Mouse (Mus musculus) MEL (cell line): Measurements from ENCODE around the gene Pafah1b1. TPM values are rescaled to one million over a fixed set of nuclear protein-coding genes. Genes with fewer than 3 reads are reported as not detected.

Source experiments
- DNase-seq: peaks from one replicate; pipeline ENCODE4 v3.0.0; 2011; ENCODE audit warnings: low read depth, low spot score
- H3K27ac ChIP-seq: 2 replicates; pipeline ENCODE4 v1.5.1; 2012; ENCODE audit warnings: low read depth, mild to moderate bottlenecking, control low read depth, low read length, moderate library complexity; ENCODE audit not compliant: control insufficient read depth
- H3K27me3 ChIP-seq, 2 experiments: fragments of 150-350 bp in 1 of 2; sonication (generic) in 1 of 2; 2 replicates each; pipeline ENCODE4 v1.6.1; 2012; ENCODE audit warnings: low read length in 2 of 2, mild to moderate bottlenecking in 2 of 2, improper control_type of control experiment in 1 of 2, moderate library complexity in 1 of 2; ENCODE audit not compliant: insufficient read depth in 2 of 2, control insufficient read depth in 1 of 2
- H3K36me3 ChIP-seq, 2 experiments: 2 replicates each; pipeline ENCODE4 v1.6.1; 2012 to 2014; ENCODE audit warnings: low read length in 2 of 2, improper control_type of control experiment in 1 of 2, inconsistent platforms in 1 of 2, mild to moderate bottlenecking in 1 of 2; ENCODE audit not compliant: insufficient read depth in 2 of 2, control insufficient read depth in 1 of 2
- H3K4me1 ChIP-seq, 2 experiments: fragments of 150-350 bp in 1 of 2; sonication (generic) in 1 of 2; 2 replicates each; pipeline ENCODE4 v1.6.1; 2012; ENCODE audit warnings: low read length in 2 of 2, improper control_type of control experiment in 1 of 2, mild to moderate bottlenecking in 1 of 2; ENCODE audit not compliant: insufficient read depth in 2 of 2, control insufficient read depth in 1 of 2
- H3K4me3 ChIP-seq, 2 experiments: fragments of 150-350 bp in 1 of 2; sonication (generic) in 1 of 2; 2 replicates each; pipeline ENCODE4 v1.5.1; 2012; ENCODE audit warnings: low read depth in 2 of 2, low read length in 2 of 2, mild to moderate bottlenecking in 2 of 2, moderate library complexity in 2 of 2, control low read depth in 1 of 2, improper control_type of control experiment in 1 of 2; ENCODE audit not compliant: control insufficient read depth in 1 of 2, insufficient read depth in 1 of 2
- H3K79me2 ChIP-seq: 2 replicates; pipeline ENCODE4 v1.6.1; 2012; ENCODE audit warnings: mild to moderate bottlenecking, low read length, moderate library complexity; ENCODE audit not compliant: control insufficient read depth, poor library complexity, insufficient read depth
- H3K9ac ChIP-seq: 2 replicates; pipeline ENCODE4 v1.6.1; 2012; ENCODE audit warnings: low read depth, mild to moderate bottlenecking, control low read depth, low read length, moderate library complexity; ENCODE audit not compliant: control insufficient read depth, poor library complexity, severe bottlenecking
- H3K9me3 ChIP-seq: fragments of 150-350 bp; sonication (generic); replicated peaks from 2 replicates; pipeline ENCODE4 v1.6.1; 2012; ENCODE audit warnings: mild to moderate bottlenecking, low read length, improper control_type of control experiment, moderate library complexity; ENCODE audit not compliant: insufficient read depth
- BHLHE40 ChIP-seq: IDR thresholded peaks from 2 replicates; pipeline ENCODE4 v1.6.1; 2012; ENCODE audit warnings: low read depth, mild to moderate bottlenecking, inconsistent platforms, low read length, improper control_type of control experiment, borderline replicate concordance
- CHD1 ChIP-seq: IDR thresholded peaks from 2 replicates; pipeline ENCODE4 v1.6.1; 2012; ENCODE audit warnings: low read depth, mild to moderate bottlenecking, inconsistent platforms, low read length, improper control_type of control experiment
- CHD2 ChIP-seq: IDR thresholded peaks from 2 replicates; pipeline ENCODE4 v1.6.1; 2011; ENCODE audit warnings: low read length, improper control_type of control experiment
- CTCF ChIP-seq, 3 experiments: IDR thresholded peaks in 2 of 3; conservative IDR thresholded peaks in 1 of 3; 2 replicates each; pipeline ENCODE4 v1.5.1; 2011 to 2012; ENCODE audit warnings: low read length in 3 of 3, low read depth in 2 of 3, mild to moderate bottlenecking in 2 of 3, improper control_type of control experiment in 1 of 3, inconsistent platforms in 1 of 3, mixed read lengths in 1 of 3, moderate library complexity in 1 of 3; ENCODE audit not compliant: control insufficient read depth in 1 of 3, insufficient read depth in 1 of 3, poor library complexity in 1 of 3, severe bottlenecking in 1 of 3
- ELF1 ChIP-seq: IDR thresholded peaks from 2 replicates; pipeline ENCODE4 v1.6.1; 2014; ENCODE audit warnings: low read depth, mild to moderate bottlenecking, inconsistent platforms, low read length, improper control_type of control experiment, moderate library complexity
- EP300 ChIP-seq, 2 experiments: IDR thresholded peaks; 2 replicates each; pipeline ENCODE4 v1.6.1; 2011; ENCODE audit warnings: improper control_type of control experiment in 2 of 2, low read length in 2 of 2, low read depth in 1 of 2, mild to moderate bottlenecking in 1 of 2
- ETS1 ChIP-seq: IDR thresholded peaks from 2 replicates; pipeline ENCODE4 v1.6.1; 2012; ENCODE audit warnings: low read depth, mild to moderate bottlenecking, inconsistent platforms, low read length, improper control_type of control experiment, moderate library complexity
- GABPA ChIP-seq: IDR thresholded peaks from 2 replicates; pipeline ENCODE4 v1.6.1; 2012; ENCODE audit warnings: low read depth, mild to moderate bottlenecking, inconsistent platforms, low read length, improper control_type of control experiment, moderate library complexity
- GATA1 ChIP-seq: IDR thresholded peaks from 2 replicates; pipeline ENCODE4 v1.6.1; 2011; ENCODE audit warnings: low read depth, low read length, improper control_type of control experiment
- KAT2A ChIP-seq: conservative IDR thresholded peaks from 2 replicates; pipeline ENCODE4 v1.6.1; 2012; ENCODE audit warnings: low read depth, low read length, improper control_type of control experiment, inconsistent platforms
- MAFK ChIP-seq: IDR thresholded peaks from 2 replicates; pipeline ENCODE4 v1.6.1; 2011; ENCODE audit warnings: low read depth, mild to moderate bottlenecking, low read length, improper control_type of control experiment, borderline replicate concordance
- MAX ChIP-seq: IDR thresholded peaks from 2 replicates; pipeline ENCODE4 v1.6.1; 2011; ENCODE audit warnings: low read length, improper control_type of control experiment
- MAZ ChIP-seq: IDR thresholded peaks from 2 replicates; pipeline ENCODE4 v1.6.1; 2012; ENCODE audit warnings: low read depth, mild to moderate bottlenecking, inconsistent platforms, low read length, improper control_type of control experiment
- MEF2A ChIP-seq: IDR thresholded peaks from 2 replicates; pipeline ENCODE4 v1.6.1; 2014; ENCODE audit warnings: low read depth, mild to moderate bottlenecking, inconsistent platforms, low read length, improper control_type of control experiment; ENCODE audit not compliant: poor library complexity, insufficient replicate concordance, severe bottlenecking; ENCODE audit errors: extremely low read depth
- MXI1 ChIP-seq: IDR thresholded peaks from 2 replicates; pipeline ENCODE4 v1.6.1; 2011; ENCODE audit warnings: mild to moderate bottlenecking, low read depth, low read length, improper control_type of control experiment
- MYB ChIP-seq: IDR thresholded peaks from 2 replicates; pipeline ENCODE4 v1.6.1; 2011; ENCODE audit warnings: mild to moderate bottlenecking, low read depth, low read length, improper control_type of control experiment
- MYC ChIP-seq: IDR thresholded peaks from 2 replicates; pipeline ENCODE4 v1.6.1; 2011; ENCODE audit warnings: low read depth, mild to moderate bottlenecking, low read length, improper control_type of control experiment, moderate library complexity
- NRF1 ChIP-seq: IDR thresholded peaks from 2 replicates; pipeline ENCODE4 v1.6.1; 2014; ENCODE audit warnings: low read depth, mild to moderate bottlenecking, inconsistent platforms, low read length, improper control_type of control experiment, moderate library complexity; ENCODE audit not compliant: poor library complexity, insufficient read depth, severe bottlenecking
- POLR2AphosphoS5 ChIP-seq: IDR thresholded peaks from 2 replicates; pipeline ENCODE4 v1.6.1; 2012; ENCODE audit warnings: low read depth, borderline replicate concordance, mild to moderate bottlenecking, inconsistent platforms, low read length, moderate library complexity, mixed read lengths
- SMC3 ChIP-seq: IDR thresholded peaks from 2 replicates; pipeline ENCODE4 v1.6.1; 2011; ENCODE audit warnings: low read depth, low read length, improper control_type of control experiment
- TAL1 ChIP-seq: IDR thresholded peaks from 2 replicates; pipeline ENCODE4 v1.6.1; 2012; ENCODE audit warnings: mild to moderate bottlenecking, inconsistent platforms, low read length, moderate library complexity, mixed read lengths
- TBP ChIP-seq: IDR thresholded peaks from 2 replicates; pipeline ENCODE4 v1.8.0; 2011; ENCODE audit warnings: low read depth, low read length, improper control_type of control experiment
- UBTF ChIP-seq: IDR thresholded peaks from 2 replicates; pipeline ENCODE4 v1.6.1; 2012; ENCODE audit warnings: low read depth, mild to moderate bottlenecking, inconsistent platforms, low read length, improper control_type of control experiment, moderate library complexity, borderline replicate concordance; ENCODE audit not compliant: insufficient read depth
- USF1 ChIP-seq: IDR thresholded peaks from 2 replicates; pipeline ENCODE4 v1.6.1; 2014; ENCODE audit warnings: low read depth, mild to moderate bottlenecking, inconsistent platforms, low read length, improper control_type of control experiment, moderate library complexity
- USF2 ChIP-seq, 2 experiments: IDR thresholded peaks; 2 replicates each; pipeline ENCODE4 v1.6.1; 2011 to 2012; ENCODE audit warnings: improper control_type of control experiment in 2 of 2, low read length in 2 of 2, borderline replicate concordance in 1 of 2, inconsistent platforms in 1 of 2, low read depth in 1 of 2, mild to moderate bottlenecking in 1 of 2; ENCODE audit not compliant: insufficient read depth in 1 of 2
- ZC3H11A ChIP-seq: IDR thresholded peaks from 2 replicates; pipeline ENCODE4 v1.6.1; 2012; ENCODE audit warnings: low read depth, mild to moderate bottlenecking, inconsistent platforms, low read length, improper control_type of control experiment
- ZKSCAN1 ChIP-seq: IDR thresholded peaks from 2 replicates; pipeline ENCODE4 v1.6.1; 2012; ENCODE audit warnings: low read depth, mild to moderate bottlenecking, inconsistent platforms, low read length, improper control_type of control experiment, moderate library complexity
- ZMIZ1 ChIP-seq: IDR thresholded peaks from 2 replicates; pipeline ENCODE4 v1.6.1; 2012; ENCODE audit warnings: low read depth, mild to moderate bottlenecking, inconsistent platforms, low read length, improper control_type of control experiment, moderate library complexity
- ZNF384 ChIP-seq: IDR thresholded peaks from 2 replicates; pipeline ENCODE4 v1.6.1; 2012; ENCODE audit warnings: low read depth, mild to moderate bottlenecking, inconsistent platforms, low read length, improper control_type of control experiment
- polyA plus RNA-seq, 2 experiments: library from polyadenylated mRNA; stranded (reverse) in 1 of 2; unstranded in 1 of 2; fragments of >175 nt in 1 of 2; fragments of >200 nt in 1 of 2; gene quantifications; 2 replicates each; pipeline versions ENCODE4 v1.2.1 to v1.2.4; 2012; ENCODE audit warnings: low replicate concordance in 2 of 2, low read depth in 1 of 2; ENCODE audit not compliant: insufficient read length in 2 of 2, insufficient read depth in 1 of 2, missing spikeins in 1 of 2
- total RNA-seq: library from RNA; depleted of rRNA; stranded (reverse); fragments of 300-350 nt; gene quantifications from 2 replicates; pipeline ENCODE4 v1.2.3, GENCODE M21; 2012

Pafah1b1 gene
- total and polyA plus RNA-seq, 3 experiments: 54.5 to 67.4 TPM; not detected in 1

GRCm38 (mm10) chr11:74631880-74632789 lies 92.3 kb downstream of the Pafah1b1 start:
- no peak for TF ChIP-seq MAFK
- no peak for TF ChIP-seq CTCF (IDR thresholded peaks at IDR 0.05 in 2 of 3, conservative IDR thresholded peaks at IDR 0.05 in 1 of 3; ENCODE audit: control insufficient read depth in 1 of 3, insufficient read depth in 1 of 3, low read depth in 2 of 3, low read length in 3 of 3, poor library complexity in 1 of 3, severe bottlenecking in 1 of 3)
- TF ChIP-seq ELF1: no peak
- no peak for TF ChIP-seq POLR2AphosphoS5
- TF ChIP-seq CHD2: no peak
- TF ChIP-seq ZKSCAN1: no peak
- TF ChIP-seq MAZ: no peak
- TF ChIP-seq ETS1: no peak
- TF ChIP-seq MEF2A: no peak
- TF ChIP-seq MYC: no peak
- TF ChIP-seq USF1: no peak
- TF ChIP-seq MYB: no peak
- TF ChIP-seq UBTF: no peak
- no peak for TF ChIP-seq GATA1
- no peak for TF ChIP-seq ZNF384
- TF ChIP-seq ZMIZ1: no peak
- TF ChIP-seq CHD1: no peak
- TF ChIP-seq NRF1: no peak
- TF ChIP-seq GABPA: no peak
- TF ChIP-seq, all 39 proteins: peak for 0
- Histone ChIP-seq H3K9ac (no peak overlapping the region), H3K79me2 (no peaks in the 10 kb centered on the region), H3K4me1 (no peaks in the 10 kb centered on the region), H3K9me3 (no peaks in the 10 kb centered on the region), H3K27ac (no peak overlapping the region), H3K4me3 (no peak overlapping the region), H3K36me3 (no peaks in the 10 kb centered on the region), H3K27me3 (no peaks in the 10 kb centered on the region)
- DNase-seq: no peak

GRCm38 (mm10) chr11:74627481-74627880 lies 97.0 kb downstream of the Pafah1b1 start:
- Histone ChIP-seq H3K36me3 (peaks cover 0 to 8% of the 10 kb centered on the region in 2 experiments; a peak in 2 of 4 replicates), H3K9me3 (no peaks in the 10 kb centered on the region), H3K4me3 (no peak overlapping the region)

More at GRCm38 (mm10) chr11:74627481-74627880, 97.0 kb downstream of the Pafah1b1 start:
- peaks cover 0 to 21% of the 10 kb centered on the region in 2 experiments; a peak in 3 of 4 replicates for H3K4me1 ChIP-seq
- H3K27ac ChIP-seq: no peak overlapping the region
- H3K79me2 ChIP-seq: no peaks in the 10 kb centered on the region
- no peaks in the 10 kb centered on the region for H3K27me3 ChIP-seq
- DNase-seq: no peak
- H3K9ac ChIP-seq: no peak overlapping the region
- TF ChIP-seq EP300 (IDR thresholded peaks at IDR 0.05; ENCODE audit: low read depth in 1 of 2, low read length in 2 of 2): no peak
- TF ChIP-seq ZMIZ1: no peak
- TF ChIP-seq SMC3: no peak
- TF ChIP-seq MXI1: no peak
- TF ChIP-seq MEF2A: no peak
- no peak for TF ChIP-seq POLR2AphosphoS5
- TF ChIP-seq MAZ: no peak
- no peak for TF ChIP-seq ZC3H11A
- TF ChIP-seq TAL1: no peak
- TF ChIP-seq ELF1: no peak
- TF ChIP-seq BHLHE40: no peak
- TF ChIP-seq CTCF (IDR thresholded peaks at IDR 0.05 in 2 of 3, conservative IDR thresholded peaks at IDR 0.05 in 1 of 3; ENCODE audit: control insufficient read depth in 1 of 3, insufficient read depth in 1 of 3, low read depth in 2 of 3, low read length in 3 of 3, poor library complexity in 1 of 3, severe bottlenecking in 1 of 3): no peak
- TF ChIP-seq CHD1: no peak
- TF ChIP-seq USF2 (IDR thresholded peaks at IDR 0.05; ENCODE audit: borderline replicate concordance in 1 of 2, insufficient read depth in 1 of 2, low read depth in 1 of 2, low read length in 2 of 2): no peak
- no peak for TF ChIP-seq KAT2A
- TF ChIP-seq TBP: no peak
- TF ChIP-seq MAX: no peak
- no peak for TF ChIP-seq CHD2
